Comparison of ENCODE assay signal across 8 mouse cellular contexts in genomic region chr8:83900266-83900956, GRCm38 (mm10). TPM values are rescaled to one million over a fixed set of nuclear protein-coding genes. Genes with fewer than 3 reads are reported as not detected.
DNase-seq lines count a peak whose midpoint lies in the region; ATAC-seq and TF ChIP-seq lines count a peak whose summit lies in the region.

No protein-coding gene starts in this region.

- peak overlapping the region; percentile 69 for H3K4me2 ChIP-seq in forebrain, embryonic 16.5 days (ENCODE audit: low read length)
- H3K4me2 ChIP-seq in stomach, embryonic 15.5 days = peak overlapping the region; percentile 92

- peak overlapping the region; percentile 99 for H3K27ac ChIP-seq in forebrain, embryonic 16.5 days (ENCODE audit: low read length)
- H3K27ac ChIP-seq in liver, adult 2 months (replicated peaks; ENCODE audit: insufficient read depth, low read depth, low read length) = no peak overlapping the region
- H3K27ac ChIP-seq in stomach, embryonic 15.5 days = peak overlapping the region; percentile 97

- no peak for TF ChIP-seq CTCF in liver, adult 2 months (IDR thresholded peaks at IDR 0.05; ENCODE audit: low read depth, low read length)

- WGBS in forebrain, embryonic 16.5 days = under 1% methylated on average over 70 of the region's 100 CpGs
- under 1% methylated on average over 70 of the region's 100 CpGs for WGBS in liver, adult 2 months
- 0% methylated on average over 50 of the region's 100 CpGs for WGBS in stomach, embryonic 15.5 days

- H3K27me3 ChIP-seq in megakaryocyte, embryonic 14.5 days (replicated peaks) = peaks cover 72% of the 10 kb centered on the region
- H3K27me3 ChIP-seq in forebrain, embryonic 16.5 days (replicated peaks; ENCODE audit: control insufficient read depth, insufficient read depth, low read length) = no peaks in the 10 kb centered on the region
- peaks cover 6% of the 10 kb centered on the region; the same call in 1 of the 2 replicates for H3K27me3 ChIP-seq in liver, adult 2 months (ENCODE audit: control insufficient read depth, insufficient read depth, low read length)
- peaks cover 12% of the 10 kb centered on the region for H3K27me3 ChIP-seq in stomach, embryonic 15.5 days (replicated peaks)

- peak overlapping the region; percentile 99 for H3K9ac ChIP-seq in forebrain, embryonic 16.5 days (replicated peaks; ENCODE audit: low read depth, low read length)
- H3K9ac ChIP-seq in liver, adult 2 months (ENCODE audit: low read depth, low read length) = peak overlapping the region; percentile 86
- H3K9ac ChIP-seq in stomach, embryonic 15.5 days = peak overlapping the region; percentile 86

- H3K9me3 ChIP-seq in megakaryocyte, embryonic 14.5 days = no peaks in the 10 kb centered on the region
- no peaks in the 10 kb centered on the region for H3K9me3 ChIP-seq in forebrain, embryonic 16.5 days (ENCODE audit: control insufficient read depth, low read length)
- H3K9me3 ChIP-seq in stomach, embryonic 15.5 days = no peaks in the 10 kb centered on the region

- H3K79me2 ChIP-seq in liver, adult 2 months (ENCODE audit: control insufficient read depth, insufficient read depth, low read length) = no peaks in the 10 kb centered on the region

- H3K36me3 ChIP-seq in megakaryocyte, embryonic 14.5 days (replicated peaks; ENCODE audit: low read length) = no peaks in the 10 kb centered on the region
- H3K36me3 ChIP-seq in forebrain, embryonic 16.5 days (ENCODE audit: control insufficient read depth, insufficient read depth) = no peaks in the 10 kb centered on the region
- no peaks in the 10 kb centered on the region for H3K36me3 ChIP-seq in liver, adult 2 months (ENCODE audit: control insufficient read depth, insufficient read depth, low read length)
- no peaks in the 10 kb centered on the region for H3K36me3 ChIP-seq in stomach, embryonic 15.5 days

- no peak for TF ChIP-seq POLR2A in liver, adult 2 months (IDR thresholded peaks at IDR 0.05; ENCODE audit: extremely low read depth, insufficient read depth, low read length)

- H3K4me3 ChIP-seq in megakaryocyte, embryonic 14.5 days (replicated peaks) = peak overlapping the region; percentile 92
- peak overlapping the region; percentile 96 for H3K4me3 ChIP-seq in forebrain, embryonic 16.5 days (replicated peaks; ENCODE audit: low read length)
- H3K4me3 ChIP-seq in liver, adult 2 months (ENCODE audit: insufficient read depth, low read depth, low read length) = peak overlapping the region; percentile 70
- peak overlapping the region; percentile 88 for H3K4me3 ChIP-seq in stomach, embryonic 15.5 days (replicated peaks)

- peak; percentile 49 for DNase-seq in adrenal gland, postnatal 10 days
- DNase-seq in adrenal gland, adult 18-20 months (ENCODE audit: low spot score in 2 of 2) = no peak
- DNase-seq in liver, adult 2 months (ENCODE audit: extremely low read depth, low read depth, low spot score) = no peak
- no peak for DNase-seq in urinary bladder, postnatal 25 days (ENCODE audit: low spot score)

- no peak for ATAC-seq in megakaryocyte, adult 5-6 weeks (ENCODE audit: poor library complexity, severe bottlenecking)
- peak; percentile 7 for ATAC-seq in forebrain, embryonic 16.5 days
- ATAC-seq in stomach, embryonic 15.5 days (ENCODE audit: insufficient read depth, low FRiP score, low read depth) = 0 out of 2 replicates have a peak, but pooled peaks have one; percentile 1

- H3K4me1 ChIP-seq in megakaryocyte, embryonic 14.5 days = peaks cover 83% of the 10 kb centered on the region
- H3K4me1 ChIP-seq in forebrain, embryonic 16.5 days (replicated peaks; ENCODE audit: control insufficient read depth, insufficient read depth, low read length) = peaks cover 54% of the 10 kb centered on the region
- H3K4me1 ChIP-seq in liver, adult 2 months (ENCODE audit: control insufficient read depth, insufficient read depth, low read length) = no peaks in the 10 kb centered on the region
- peaks cover 41% of the 10 kb centered on the region for H3K4me1 ChIP-seq in stomach, embryonic 15.5 days

RNA-seq across cellular contexts. Expression of gene Adgrl1, which starts 0.5 kb away (rescaled TPM):
- 10 to 100 TPM; 48.7 to 60.4 TPM for total RNA-seq in adrenal gland, postnatal 10 days (2021)
- 10 to 100 TPM; 39.6 to 76.0 TPM for total RNA-seq in adrenal gland, adult 18-20 months (2021)
- 6.8 and 10.5 TPM in 2 replicates for polyA plus RNA-seq in megakaryocyte, embryonic 14.5 days (2012; ENCODE audit: insufficient read depth, low replicate concordance)
- total RNA-seq in megakaryocyte, adult 5-6 weeks (2015) = 2.4 and 3.6 TPM in 2 replicates
- 1.7 TPM in 2 replicates for total RNA-seq in megakaryocyte, adult 5-6 weeks (2017)
- 57.4 and 60.4 TPM in 2 replicates for polyA plus RNA-seq in forebrain, embryonic 16.5 days (2015; fragmentation: Nextera tagmentation; extraction: Ambion mirVana)
- 1.6 TPM in 2 replicates for total RNA-seq in liver, adult 2 months (2014; rRNA removed)
- polyA plus RNA-seq in liver, adult 2 months (2012; rRNA removed) = 2.7 and 3.5 TPM in 2 replicates
- polyA plus RNA-seq in stomach, embryonic 15.5 days (2015; fragmentation: Nextera tagmentation; extraction: Ambion mirVana) = 17.7 and 18.1 TPM in 2 replicates

RNA-seq across cellular contexts. Expression of gene Gm10644, which starts 54.6 kb away (rescaled TPM):
- under 1 TPM; 0.51 to 0.88 TPM for total RNA-seq in adrenal gland, postnatal 10 days (2021)
- total RNA-seq in adrenal gland, adult 18-20 months (2021) = 1 to 10 TPM; 1.2 to 1.7 TPM
- polyA plus RNA-seq in megakaryocyte, embryonic 14.5 days (2012; ENCODE audit: insufficient read depth, low replicate concordance) = not detected in 2 replicates
- total RNA-seq in megakaryocyte, adult 5-6 weeks (2015) = 0.09 and 0.31 TPM in 2 replicates
- 0.40 and 0.94 TPM in 2 replicates for total RNA-seq in megakaryocyte, adult 5-6 weeks (2017)
- 0.63 and 1.3 TPM in 2 replicates for polyA plus RNA-seq in forebrain, embryonic 16.5 days (2015; fragmentation: Nextera tagmentation; extraction: Ambion mirVana)
- 1.8 and 2.0 TPM in 2 replicates for total RNA-seq in liver, adult 2 months (2014; rRNA removed)
- polyA plus RNA-seq in liver, adult 2 months (2012; rRNA removed) = 4.0 and 4.3 TPM in 2 replicates
- polyA plus RNA-seq in stomach, embryonic 15.5 days (2015; fragmentation: Nextera tagmentation; extraction: Ambion mirVana) = 0.42 and 0.53 TPM in 2 replicates

RNA-seq across cellular contexts. Expression of gene Asf1b, which starts 54.9 kb away (rescaled TPM):
- 10 to 100 TPM in 1 of 2 experiments, 1 to 10 TPM in 1; 9.2 to 12.1 TPM for total RNA-seq in adrenal gland, postnatal 10 days (2021)
- total RNA-seq in adrenal gland, adult 18-20 months (2021) = 1 to 10 TPM; 1.7 to 2.8 TPM
- polyA plus RNA-seq in megakaryocyte, embryonic 14.5 days (2012; ENCODE audit: insufficient read depth, low replicate concordance) = 38.1 and 95.4 TPM in 2 replicates
- total RNA-seq in megakaryocyte, adult 5-6 weeks (2015) = 87.3 and 95.0 TPM in 2 replicates
- 68.5 and 71.1 TPM in 2 replicates for total RNA-seq in megakaryocyte, adult 5-6 weeks (2017)
- polyA plus RNA-seq in forebrain, embryonic 16.5 days (2015; fragmentation: Nextera tagmentation; extraction: Ambion mirVana) = 14.8 and 19.5 TPM in 2 replicates
- 0.37 and 1.1 TPM in 2 replicates for total RNA-seq in liver, adult 2 months (2014; rRNA removed)
- polyA plus RNA-seq in liver, adult 2 months (2012; rRNA removed) = 0.86 and 1.4 TPM in 2 replicates
- 55.0 and 57.3 TPM in 2 replicates for polyA plus RNA-seq in stomach, embryonic 15.5 days (2015; fragmentation: Nextera tagmentation; extraction: Ambion mirVana)

Comparison
In these comparisons a context has a peak if more than half of its experiments do, and no peak if none do; other contexts are left out.
1. RNA of gene Adgrl1, which starts 0.5 kb away (total RNA-seq): 39.6 to 76.0 TPM in adrenal gland, adult 18-20 months and 48.7 to 60.4 TPM in adrenal gland, postnatal 10 days; 1.7 to 3.6 TPM in megakaryocyte, adult 5-6 weeks and 1.6 TPM in liver, adult 2 months; every median in the first group is over 4 times any median in the second.
2. RNA of gene Asf1b, which starts 54.9 kb away (total RNA-seq): 68.5 to 95.0 TPM in megakaryocyte, adult 5-6 weeks; 9.2 to 12.1 TPM in adrenal gland, postnatal 10 days, 1.7 to 2.8 TPM in adrenal gland, adult 18-20 months and 0.37 to 1.1 TPM in liver, adult 2 months; every median in the first group is over 4 times any median in the second.
3. Peak in every context shown above with its lines, with median percentiles within 50 percentile points of each other: H3K4me3 ChIP-seq and H3K9ac ChIP-seq.